ENCODE assay signal across 15 mouse cellular contexts in genomic region chr19:15669541-15669940, GRCm38 (mm10).
DNase-seq lines count a peak whose midpoint lies in the region; ATAC-seq lines count a peak whose summit lies in the region.
"Had no signal": no experiment of that assay in that cellular context is flagged by ENCODE, and none has a peak within 500 bp of the region (broad histone marks: within the 10 kb centered on the region; RNA-seq: fewer than 3 reads in every experiment).

No protein-coding gene starts in this region.

- no peak for DNase-seq in hindbrain, embryonic 14.5 days (ENCODE audit: low spot score)
- no peak for DNase-seq in hindbrain, embryonic 10.5 days (ENCODE audit: low spot score)
- peak; percentile 69 for DNase-seq in midbrain, embryonic 11.5 days (ENCODE audit: low spot score, missing footprints)
- no peak for DNase-seq in midbrain, embryonic 10.5 days (ENCODE audit: low spot score)
- peak; percentile 53 for DNase-seq in midbrain, embryonic 14.5 days
- DNase-seq: gastrocnemius, postnatal 25 days; heart, postnatal 10 days; layer of hippocampus, adult 9-11 months; lung, adult 18-20 months; thymus, postnatal 36 days had no signal

- H3K27me3 ChIP-seq in hindbrain, embryonic 14.5 days (ENCODE audit: control insufficient read depth, insufficient read depth, low read length) = no peaks in the 10 kb centered on the region
- 0 out of 2 replicates have a peak, but pooled peaks cover 5% of the 10 kb centered on the region for H3K27me3 ChIP-seq in hindbrain, embryonic 10.5 days (ENCODE audit: insufficient read depth, poor library complexity, severe bottlenecking)
- no peaks in the 10 kb centered on the region for H3K27me3 ChIP-seq in midbrain, embryonic 11.5 days (ENCODE audit: control insufficient read depth, insufficient read depth, low read length)
- 0 out of 2 replicates have a peak, but pooled peaks cover 5% of the 10 kb centered on the region for H3K27me3 ChIP-seq in midbrain, embryonic 10.5 days (ENCODE audit: low read depth, poor library complexity, severe bottlenecking)
- H3K27me3 ChIP-seq in midbrain, embryonic 14.5 days (ENCODE audit: control insufficient read depth, insufficient read depth, low read length) = no peaks in the 10 kb centered on the region
- H3K27me3 ChIP-seq in neural tube, embryonic 14.5 days (ENCODE audit: control insufficient read depth, insufficient read depth, low read length) = no peaks in the 10 kb centered on the region
- no peaks in the 10 kb centered on the region for H3K27me3 ChIP-seq in heart, embryonic 12.5 days (replicated peaks)

- no peaks in the 10 kb centered on the region for H3K9me3 ChIP-seq in hindbrain, embryonic 14.5 days (ENCODE audit: control insufficient read depth, low read length)
- no peaks in the 10 kb centered on the region for H3K9me3 ChIP-seq in hindbrain, embryonic 10.5 days
- H3K9me3 ChIP-seq in midbrain, embryonic 11.5 days (ENCODE audit: control insufficient read depth, low read length) = no peaks in the 10 kb centered on the region
- no peaks in the 10 kb centered on the region for H3K9me3 ChIP-seq in midbrain, embryonic 10.5 days (replicated peaks)
- no peaks in the 10 kb centered on the region for H3K9me3 ChIP-seq in midbrain, embryonic 14.5 days (ENCODE audit: control insufficient read depth, low read length)
- H3K9me3 ChIP-seq in neural tube, embryonic 14.5 days (ENCODE audit: control insufficient read depth, low read length) = no peaks in the 10 kb centered on the region
- H3K9me3 ChIP-seq in heart, embryonic 12.5 days (replicated peaks) = no peaks in the 10 kb centered on the region
- H3K9me3 ChIP-seq: embryonic facial prominence, embryonic 10.5 days had no signal

- H3K36me3 ChIP-seq in hindbrain, embryonic 14.5 days (replicated peaks; ENCODE audit: control insufficient read depth, insufficient read depth) = no peaks in the 10 kb centered on the region
- no peaks in the 10 kb centered on the region for H3K36me3 ChIP-seq in hindbrain, embryonic 10.5 days
- H3K36me3 ChIP-seq in midbrain, embryonic 11.5 days (ENCODE audit: control insufficient read depth, insufficient read depth, low read length) = no peaks in the 10 kb centered on the region
- H3K36me3 ChIP-seq in midbrain, embryonic 10.5 days = no peaks in the 10 kb centered on the region
- no peaks in the 10 kb centered on the region for H3K36me3 ChIP-seq in midbrain, embryonic 14.5 days (ENCODE audit: control insufficient read depth, insufficient read depth, low read length)
- no peaks in the 10 kb centered on the region for H3K36me3 ChIP-seq in neural tube, embryonic 14.5 days (ENCODE audit: control insufficient read depth, insufficient read depth, low read length)
- H3K36me3 ChIP-seq in heart, embryonic 12.5 days = no peaks in the 10 kb centered on the region
- H3K36me3 ChIP-seq: embryonic facial prominence, embryonic 10.5 days had no signal

- no peak overlapping the region for H3K4me2 ChIP-seq in hindbrain, embryonic 14.5 days (replicated peaks)
- no peak overlapping the region for H3K4me2 ChIP-seq in midbrain, embryonic 11.5 days
- H3K4me2 ChIP-seq in midbrain, embryonic 14.5 days (ENCODE audit: low read length) = no peak overlapping the region
- no peak overlapping the region for H3K4me2 ChIP-seq in neural tube, embryonic 14.5 days (ENCODE audit: low read depth, low read length)
- H3K4me2 ChIP-seq in heart, embryonic 12.5 days = no peak overlapping the region

- no peak overlapping the region for H3K9ac ChIP-seq in hindbrain, embryonic 14.5 days
- no peak overlapping the region for H3K9ac ChIP-seq in midbrain, embryonic 11.5 days (ENCODE audit: low read length)
- H3K9ac ChIP-seq in midbrain, embryonic 14.5 days (replicated peaks; ENCODE audit: low read length) = no peak overlapping the region
- no peak overlapping the region for H3K9ac ChIP-seq in neural tube, embryonic 14.5 days (replicated peaks; ENCODE audit: low read depth, low read length)
- H3K9ac ChIP-seq in heart, embryonic 12.5 days = no peak overlapping the region

- no peak overlapping the region for H3K4me3 ChIP-seq in hindbrain, embryonic 14.5 days (replicated peaks; ENCODE audit: low read length)
- H3K4me3 ChIP-seq in hindbrain, embryonic 10.5 days = no peak overlapping the region
- H3K4me3 ChIP-seq in midbrain, embryonic 11.5 days (ENCODE audit: low read depth, low read length) = no peak overlapping the region
- H3K4me3 ChIP-seq in midbrain, embryonic 10.5 days = no peak overlapping the region
- no peak overlapping the region for H3K4me3 ChIP-seq in midbrain, embryonic 14.5 days (replicated peaks; ENCODE audit: low read depth, low read length)
- no peak overlapping the region for H3K4me3 ChIP-seq in neural tube, embryonic 14.5 days (ENCODE audit: low read depth, low read length)
- H3K4me3 ChIP-seq in heart, embryonic 12.5 days = no peak overlapping the region
- H3K4me3 ChIP-seq: embryonic facial prominence, embryonic 10.5 days had no signal

- 54% methylated on average over 7 of the region's 7 CpGs for WGBS in hindbrain, embryonic 14.5 days
- 80% methylated on average over 7 of the region's 7 CpGs for WGBS in hindbrain, embryonic 10.5 days
- WGBS in midbrain, embryonic 11.5 days = 70% methylated on average over 7 of the region's 7 CpGs
- WGBS in midbrain, embryonic 10.5 days = 85% methylated on average over 7 of the region's 7 CpGs
- WGBS in midbrain, embryonic 14.5 days = 48% methylated on average over 7 of the region's 7 CpGs
- 48% methylated on average over 7 of the region's 7 CpGs for WGBS in neural tube, embryonic 14.5 days
- WGBS in heart, embryonic 12.5 days = 82% methylated on average over 7 of the region's 7 CpGs

- ATAC-seq in hindbrain, embryonic 14.5 days (ENCODE audit: low FRiP score) = peak; percentile 38; the same call in 1 of the 2 replicates
- ATAC-seq in midbrain, embryonic 11.5 days (ENCODE audit: low FRiP score) = no peak
- no peak for ATAC-seq in midbrain, embryonic 14.5 days (ENCODE audit: low FRiP score, low TSS enrichment)
- ATAC-seq in neural tube, embryonic 14.5 days (ENCODE audit: low read depth) = no peak
- no peak for ATAC-seq in heart, embryonic 12.5 days (ENCODE audit: insufficient number of reproducible peaks, low FRiP score)
- ATAC-seq: inflammation-experienced regulatory T-cells, adult 6 months had no signal

- H3K4me1 ChIP-seq in hindbrain, embryonic 14.5 days (replicated peaks; ENCODE audit: control insufficient read depth, insufficient read depth, low read length) = peaks cover 27% of the 10 kb centered on the region
- H3K4me1 ChIP-seq in hindbrain, embryonic 10.5 days (replicated peaks) = peaks cover 23% of the 10 kb centered on the region
- peaks cover 10% of the 10 kb centered on the region for H3K4me1 ChIP-seq in midbrain, embryonic 11.5 days (ENCODE audit: control insufficient read depth, insufficient read depth, low read length)
- peaks cover 17% of the 10 kb centered on the region for H3K4me1 ChIP-seq in midbrain, embryonic 10.5 days
- peaks cover 20% of the 10 kb centered on the region for H3K4me1 ChIP-seq in midbrain, embryonic 14.5 days (ENCODE audit: control insufficient read depth, insufficient read depth, low read length)
- peaks cover 21% of the 10 kb centered on the region for H3K4me1 ChIP-seq in neural tube, embryonic 14.5 days (ENCODE audit: control insufficient read depth, insufficient read depth, low read length)
- H3K4me1 ChIP-seq in heart, embryonic 12.5 days (replicated peaks) = no peaks in the 10 kb centered on the region

- no peak overlapping the region for H3K27ac ChIP-seq in hindbrain, embryonic 14.5 days
- H3K27ac ChIP-seq in hindbrain, embryonic 10.5 days = no peak overlapping the region
- H3K27ac ChIP-seq in midbrain, embryonic 11.5 days (ENCODE audit: low read depth, low read length) = no peak overlapping the region
- H3K27ac ChIP-seq in midbrain, embryonic 10.5 days (replicated peaks) = no peak overlapping the region
- peak overlapping the region; percentile 83 for H3K27ac ChIP-seq in midbrain, embryonic 14.5 days (replicated peaks; ENCODE audit: low read depth, low read length)
- peak overlapping the region; percentile 12; the same call in 1 of the 2 replicates for H3K27ac ChIP-seq in neural tube, embryonic 14.5 days (ENCODE audit: low read depth, low read length)
- no peak overlapping the region for H3K27ac ChIP-seq in heart, embryonic 12.5 days (ENCODE audit: poor library complexity, severe bottlenecking)
- H3K27ac ChIP-seq: embryonic facial prominence, embryonic 10.5 days; stomach, postnatal 0 days had no signal

Comparison
In these comparisons a context has a peak if more than half of its experiments do, and no peak if none do; other contexts are left out.
1. DNase-seq: peak in midbrain, embryonic 11.5 days (single experiment) and midbrain, embryonic 14.5 days (single experiment); none in hindbrain, embryonic 14.5 days (single experiment), hindbrain, embryonic 10.5 days (single experiment) and midbrain, embryonic 10.5 days (single experiment).
2. H3K27ac ChIP-seq: peak in midbrain, embryonic 14.5 days (single experiment) and neural tube, embryonic 14.5 days (single experiment); none in hindbrain, embryonic 14.5 days (single experiment), hindbrain, embryonic 10.5 days (single experiment), midbrain, embryonic 11.5 days (single experiment), midbrain, embryonic 10.5 days (single experiment) and heart, embryonic 12.5 days (single experiment).